Mouse (Mus musculus): ENCODE data around the gene Treml1.
"Not testable (repeated sequence)": the region's sequence is repeated elsewhere in the genome, so short reads cannot be mapped to it uniquely, and the experiment has no call there.

The Treml1 gene

GRCm38 (mm10) chr17:48359616-48360015 lies at the start of gene Treml1:
TSS of gene Treml1 (plus strand) at chr17:48359916.
- no peak for DNase-seq (ENCODE audit: low read depth in 2 of 2, low spot score in 2 of 2)

- DNase-seq (ENCODE audit: low read depth in 2 of 2, low spot score in 2 of 2), result no peak
Observed at GRCm38 (mm10) chr17:48312124-48312523, 47.6 kb upstream of the Treml1 start.

- not testable (repeated sequence) for DNase-seq (ENCODE audit: low read depth in 2 of 2, low spot score in 2 of 2)
Observed at GRCm38 (mm10) chr17:48315905-48316579, 43.7 kb upstream of the Treml1 start, which contains the start of gene B430306N03Rik. TSS of gene B430306N03Rik (plus strand) at chr17:48316141.

GRCm38 (mm10) chr17:48318686-48319085 lies 41.0 kb upstream of the Treml1 start:
- no peak for DNase-seq (ENCODE audit: low read depth in 2 of 2, low spot score in 2 of 2)

- no peak for DNase-seq (ENCODE audit: low read depth in 2 of 2, low spot score in 2 of 2)
Observed at GRCm38 (mm10) chr17:48321279-48321678, 38.4 kb upstream of the Treml1 start.

GRCm38 (mm10) chr17:48323236-48323635 lies 36.5 kb upstream of the Treml1 start:
- no peak for DNase-seq (ENCODE audit: low read depth in 2 of 2, low spot score in 2 of 2)

- DNase-seq (ENCODE audit: low read depth in 2 of 2, low spot score in 2 of 2), result no peak
Observed at GRCm38 (mm10) chr17:48324258-48324657, 35.5 kb upstream of the Treml1 start.

- DNase-seq (ENCODE audit: low read depth in 2 of 2, low spot score in 2 of 2), result no peak
Observed at GRCm38 (mm10) chr17:48325093-48325492, 34.6 kb upstream of the Treml1 start.

- no peak for DNase-seq (ENCODE audit: low read depth in 2 of 2, low spot score in 2 of 2)
Observed at GRCm38 (mm10) chr17:48325638-48326037, 34.1 kb upstream of the Treml1 start.

- DNase-seq (ENCODE audit: low read depth in 2 of 2, low spot score in 2 of 2), result no peak
Observed at GRCm38 (mm10) chr17:48326656-48327055, 33.1 kb upstream of the Treml1 start.

GRCm38 (mm10) chr17:48332524-48332923 lies 27.2 kb upstream of the Treml1 start:
- DNase-seq (ENCODE audit: low read depth in 2 of 2, low spot score in 2 of 2), result no peak

GRCm38 (mm10) chr17:48334186-48334585 lies 25.5 kb upstream of the Treml1 start:
- no peak for DNase-seq (ENCODE audit: low read depth in 2 of 2, low spot score in 2 of 2)

GRCm38 (mm10) chr17:48336857-48337256 lies 22.9 kb upstream of the Treml1 start:
- DNase-seq (ENCODE audit: low read depth in 2 of 2, low spot score in 2 of 2), result peak; percentile 73 to 75

GRCm38 (mm10) chr17:48340267-48340666 lies 19.4 kb upstream of the Treml1 start:
- DNase-seq (ENCODE audit: low read depth in 2 of 2, low spot score in 2 of 2), result no peak

- DNase-seq (ENCODE audit: low read depth in 2 of 2, low spot score in 2 of 2), result no peak
Observed at GRCm38 (mm10) chr17:48341947-48342346, 17.8 kb upstream of the Treml1 start.

GRCm38 (mm10) chr17:48343065-48343464 lies 16.7 kb upstream of the Treml1 start:
- no peak for DNase-seq (ENCODE audit: low read depth in 2 of 2, low spot score in 2 of 2)

GRCm38 (mm10) chr17:48345824-48346223 lies 13.9 kb upstream of the Treml1 start:
- DNase-seq (ENCODE audit: low read depth in 2 of 2, low spot score in 2 of 2), result no peak

GRCm38 (mm10) chr17:48346231-48346630 lies 13.5 kb upstream of the Treml1 start, which contains the start of gene Trem2:
TSS of gene Trem2 (plus strand) at chr17:48346401.
- DNase-seq (ENCODE audit: low read depth in 2 of 2, low spot score in 2 of 2), result no peak

- DNase-seq (ENCODE audit: low read depth in 2 of 2, low spot score in 2 of 2), result no peak
Observed at GRCm38 (mm10) chr17:48346834-48347233, 12.9 kb upstream of the Treml1 start.

- no peak for DNase-seq (ENCODE audit: low read depth in 2 of 2, low spot score in 2 of 2)
Observed at GRCm38 (mm10) chr17:48347287-48347686, 12.4 kb upstream of the Treml1 start.

GRCm38 (mm10) chr17:48350681-48351193 lies 9.0 kb upstream of the Treml1 start:
- DNase-seq (ENCODE audit: low read depth in 2 of 2, low spot score in 2 of 2), result no peak

GRCm38 (mm10) chr17:48352976-48353375 lies 6.7 kb upstream of the Treml1 start:
- DNase-seq (ENCODE audit: low read depth in 2 of 2, low spot score in 2 of 2), result not testable (repeated sequence)

- DNase-seq (ENCODE audit: low read depth in 2 of 2, low spot score in 2 of 2), result no peak
Observed at GRCm38 (mm10) chr17:48355822-48356221, 3.9 kb upstream of the Treml1 start.

Measured in CD8-positive naive resting alpha-beta T cell, adult 2 months (primary cell).